Mouse (Mus musculus): ENCODE measurements around the gene Iqch. TPM values are rescaled to one million over a fixed set of nuclear protein-coding genes. Genes with fewer than 3 reads are reported as not detected.

Iqch gene
- polyA plus RNA-seq, 1 experiment: not detected

Other genes starting within 250 kb of the Iqch start
- 15.9 and 23.1 TPM in 2 replicates for gene Map2k5, start 224.6 kb downstream of the Iqch start, polyA plus RNA-seq (2012; ENCODE audit: insufficient read depth, insufficient read length, missing spikeins)
- 79.9 and 109 TPM in 2 replicates for gene 2300009A05Rik, start 203.2 kb downstream of the Iqch start, polyA plus RNA-seq (2012; ENCODE audit: insufficient read depth, insufficient read length, missing spikeins)
- 9.2 and 12.3 TPM in 2 replicates for gene Aagab, start 167 bp upstream of the Iqch start, polyA plus RNA-seq (2012; ENCODE audit: insufficient read depth, insufficient read length, missing spikeins)
- 6.3 and 10.3 TPM in 2 replicates for gene Smad3, start 155.5 kb upstream of the Iqch start, polyA plus RNA-seq (2012; ENCODE audit: insufficient read depth, insufficient read length, missing spikeins)